Mouse (Mus musculus) bone marrow macrophage, adult 2 months (primary cell): ENCODE measurements around the gene Acot7.

ENCODE experiments used
- CTCF ChIP-seq: IDR thresholded peaks from 2 replicates; pipeline ENCODE4 v1.5.1; 2012; ENCODE audit warnings: low read depth, mild to moderate bottlenecking, low read length, moderate library complexity
- POLR2A ChIP-seq: IDR thresholded peaks from 2 replicates; pipeline ENCODE4 v1.6.1; 2012; ENCODE audit warnings: mild to moderate bottlenecking, low read depth, low read length, borderline replicate concordance

- no peak for TF ChIP-seq CTCF
- TF ChIP-seq POLR2A, result no peak
These were observed 16.3 kb upstream of the Acot7 start for GRCm38 (mm10) chr4:152161601-152162000.
